Mouse (Mus musculus) urinary bladder, postnatal 10 days (tissue): ENCODE data around the gene Wrb.
A peak's percentile ranks its signal among the peaks of the same experiment; 100 is the strongest.
"Not testable (repeated sequence)": the region's sequence is repeated elsewhere in the genome, so short reads cannot be mapped to it uniquely, and the experiment has no call there.

Source experiments
- DNase-seq: peaks from one replicate; pipeline ENCODE4 v3.0.0; 2022; ENCODE audit warnings: low spot score

Gene Wrb

GRCm38 (mm10) chr16:96145110-96145800, at the start of gene Wrb:
Gene Wrb (plus strand): TSS chr16:96145407.
- peak; percentile 99 for DNase-seq

- no peak for DNase-seq
Observed at GRCm38 (mm10) chr16:96095966-96096365, 49.2 kb upstream of the Wrb start.

GRCm38 (mm10) chr16:96097811-96098210, 47.4 kb upstream of the Wrb start:
- DNase-seq = not testable (repeated sequence)

GRCm38 (mm10) chr16:96103036-96103435, 42.2 kb upstream of the Wrb start:
- DNase-seq = no peak

- no peak for DNase-seq
Observed at GRCm38 (mm10) chr16:96109673-96110072, 35.5 kb upstream of the Wrb start.

GRCm38 (mm10) chr16:96110655-96111345, 34.4 kb upstream of the Wrb start:
- DNase-seq = no peak

GRCm38 (mm10) chr16:96112769-96113168, 32.4 kb upstream of the Wrb start:
- DNase-seq = no peak

GRCm38 (mm10) chr16:96114729-96115128, 30.5 kb upstream of the Wrb start:
- DNase-seq = no peak

GRCm38 (mm10) chr16:96120022-96120623, 25.1 kb upstream of the Wrb start:
- DNase-seq = no peak

- no peak for DNase-seq
Observed at GRCm38 (mm10) chr16:96126684-96127171, 18.5 kb upstream of the Wrb start.

- DNase-seq = no peak
Observed at GRCm38 (mm10) chr16:96127288-96127656, 17.9 kb upstream of the Wrb start.

GRCm38 (mm10) chr16:96127657-96128344, 17.4 kb upstream of the Wrb start, which contains the start of gene Hmgn1:
Gene Hmgn1 (minus strand): TSS chr16:96127729.
- DNase-seq = peak; percentile 85

- DNase-seq = no peak
Observed at GRCm38 (mm10) chr16:96128466-96128865, 16.7 kb upstream of the Wrb start.

- not testable (repeated sequence) for DNase-seq
Observed at GRCm38 (mm10) chr16:96144748-96145109, 478 bp upstream of the Wrb start.

GRCm38 (mm10) chr16:96145814-96146213, 607 bp downstream of the Wrb start:
- DNase-seq = no peak

GRCm38 (mm10) chr16:96148834-96149233, 3.6 kb downstream of the Wrb start:
- no peak for DNase-seq

GRCm38 (mm10) chr16:96149311-96149710, 4.1 kb downstream of the Wrb start:
- no peak for DNase-seq

- no peak for DNase-seq
Observed at GRCm38 (mm10) chr16:96150995-96151394, 5.8 kb downstream of the Wrb start.

- DNase-seq = no peak
Observed at GRCm38 (mm10) chr16:96151551-96151950, 6.3 kb downstream of the Wrb start.

GRCm38 (mm10) chr16:96154476-96154875, 9.3 kb downstream of the Wrb start:
- DNase-seq = no peak

GRCm38 (mm10) chr16:96156019-96156418, 10.8 kb downstream of the Wrb start:
- no peak for DNase-seq

GRCm38 (mm10) chr16:96157171-96157570, 12.0 kb downstream of the Wrb start:
- DNase-seq = no peak
